Mouse (Mus musculus) fat pad, adult 2 months (tissue): Measurements from ENCODE around the gene Ppm1l.
A peak's percentile ranks its signal among the peaks of the same experiment; 100 is the strongest.

Experiments used
- DNase-seq: peaks from one replicate; pipeline ENCODE4 v3.0.0-alpha.2; 2011; ENCODE audit warnings: low read depth, low spot score; ENCODE audit errors: extremely low read depth

Ppm1l gene

DNA sequence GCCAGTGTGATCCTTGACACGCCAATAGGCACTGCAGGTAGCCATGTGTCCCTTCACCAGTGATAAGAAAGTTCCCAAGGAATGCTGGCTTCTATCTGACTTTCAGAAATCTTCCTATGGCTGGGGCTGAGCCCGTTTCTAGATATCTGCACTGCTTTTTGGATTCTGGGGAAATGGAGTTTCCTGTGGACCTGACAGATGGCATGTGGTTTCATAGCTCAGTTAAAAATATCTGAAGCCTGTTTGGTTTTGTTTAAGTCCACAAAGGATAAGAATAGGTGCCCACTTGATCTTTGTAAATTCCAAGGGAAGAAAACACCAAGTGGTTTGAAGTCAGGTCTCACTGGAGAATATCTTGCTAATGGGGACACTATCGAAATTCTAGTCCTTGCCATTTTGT is 173.0 kb downstream of the Ppm1l start:
- no peak for DNase-seq

DNA sequence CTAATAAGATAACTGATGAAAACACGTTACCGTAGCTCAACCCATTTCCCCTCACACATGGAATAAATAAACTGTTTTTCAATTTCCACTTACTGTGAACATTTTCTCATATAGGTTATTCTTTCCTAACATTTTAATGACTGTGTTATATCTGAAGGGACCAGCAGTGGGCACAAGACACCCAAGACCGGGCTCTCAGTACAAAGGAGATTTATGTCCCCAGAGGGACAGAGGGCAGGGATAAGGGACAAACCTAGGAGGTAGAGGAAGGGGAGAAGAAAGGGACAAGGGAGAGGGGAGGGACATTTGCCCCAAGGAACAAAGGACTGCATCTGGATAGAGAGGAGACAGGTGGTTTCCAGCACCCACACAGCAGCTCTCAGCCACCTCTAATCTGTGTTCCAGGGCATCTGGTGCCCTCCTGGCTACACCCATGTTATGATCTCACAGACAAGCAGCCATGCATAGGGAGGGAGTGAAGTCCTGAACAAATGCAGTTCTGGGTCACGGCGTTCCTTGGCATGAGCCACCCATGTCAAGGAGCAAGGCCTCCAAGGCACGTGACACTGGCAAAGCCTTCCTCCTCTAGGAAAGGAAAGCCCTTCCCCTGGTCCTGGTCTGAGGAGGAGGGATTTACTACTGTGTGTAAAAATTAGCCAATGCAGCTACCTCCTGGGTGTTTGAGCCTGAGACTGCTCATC is 174.5 kb downstream of the Ppm1l start:
- no peak for DNase-seq

GRCm38 (mm10) chr3:69494233-69495010 is 177.8 kb downstream of the Ppm1l start:
- no peak for DNase-seq

DNA sequence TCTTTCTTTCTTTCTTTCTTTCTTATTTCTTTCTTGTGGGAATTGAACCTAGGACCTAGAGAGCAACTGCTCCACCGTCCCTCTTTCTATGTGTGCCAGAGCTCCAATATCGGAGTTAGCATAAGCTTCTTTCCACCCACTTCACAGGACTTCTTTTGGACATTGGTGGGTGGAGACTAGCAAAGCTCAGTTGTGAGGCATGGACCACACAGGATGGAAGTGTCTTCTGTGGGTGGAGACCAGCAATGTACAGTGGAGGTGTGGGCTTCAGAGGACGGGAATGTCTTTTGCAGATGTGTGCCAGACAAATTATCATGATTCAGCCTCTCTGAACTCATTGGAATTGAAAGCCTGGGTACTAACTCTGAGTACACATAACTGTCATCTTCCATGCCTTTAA is 180.5 kb downstream of the Ppm1l start:
- DNase-seq: no peak

GRCm38 (mm10) chr3:69502009-69502408 is 185.3 kb downstream of the Ppm1l start:
- no peak for DNase-seq

- DNase-seq: no peak
Measured at GRCm38 (mm10) chr3:69502527-69502926, 185.9 kb downstream of the Ppm1l start.

GRCm38 (mm10) chr3:69505090-69505489 is 188.4 kb downstream of the Ppm1l start:
- DNase-seq: no peak

GRCm38 (mm10) chr3:69506352-69506751 is 189.7 kb downstream of the Ppm1l start:
- DNase-seq: no peak

DNA sequence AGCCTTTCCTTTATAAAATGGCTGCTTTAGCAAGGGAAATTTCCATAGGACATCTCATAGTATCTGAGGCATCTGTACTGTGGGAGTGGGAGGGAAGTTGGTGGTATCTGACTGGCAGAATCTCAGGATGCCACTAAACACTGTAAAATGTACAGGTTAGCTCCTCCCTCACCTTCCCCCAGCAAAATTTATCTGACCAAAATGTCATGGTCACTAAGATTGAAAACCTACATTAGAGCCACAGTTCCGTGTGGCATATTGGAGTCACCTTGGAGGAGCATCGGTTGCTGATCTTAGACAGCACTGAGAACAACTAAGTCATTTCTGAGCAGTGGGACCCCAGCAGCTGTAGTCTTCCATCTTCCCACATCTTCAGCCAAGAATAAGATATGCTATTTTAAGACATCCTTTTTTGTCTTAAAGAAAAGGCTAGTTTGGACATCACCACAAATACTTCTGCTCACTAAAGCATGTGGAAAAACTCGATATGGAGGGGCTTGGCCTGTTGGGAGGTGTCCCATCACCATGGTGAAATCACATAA is 192.8 kb downstream of the Ppm1l start:
- no peak for DNase-seq

- no peak for DNase-seq
Measured at GRCm38 (mm10) chr3:69511881-69512280, 195.2 kb downstream of the Ppm1l start.

GRCm38 (mm10) chr3:69512402-69512801 is 195.7 kb downstream of the Ppm1l start:
- DNase-seq: no peak

- DNase-seq: no peak
Measured at GRCm38 (mm10) chr3:69515730-69516350, 199.2 kb downstream of the Ppm1l start.

- DNase-seq: no peak
Measured at GRCm38 (mm10) chr3:69519188-69519587, 202.5 kb downstream of the Ppm1l start.

GRCm38 (mm10) chr3:69519789-69520558 is 203.3 kb downstream of the Ppm1l start:
- DNase-seq: no peak

GRCm38 (mm10) chr3:69522270-69522669 is 205.6 kb downstream of the Ppm1l start:
- DNase-seq: no peak

DNA sequence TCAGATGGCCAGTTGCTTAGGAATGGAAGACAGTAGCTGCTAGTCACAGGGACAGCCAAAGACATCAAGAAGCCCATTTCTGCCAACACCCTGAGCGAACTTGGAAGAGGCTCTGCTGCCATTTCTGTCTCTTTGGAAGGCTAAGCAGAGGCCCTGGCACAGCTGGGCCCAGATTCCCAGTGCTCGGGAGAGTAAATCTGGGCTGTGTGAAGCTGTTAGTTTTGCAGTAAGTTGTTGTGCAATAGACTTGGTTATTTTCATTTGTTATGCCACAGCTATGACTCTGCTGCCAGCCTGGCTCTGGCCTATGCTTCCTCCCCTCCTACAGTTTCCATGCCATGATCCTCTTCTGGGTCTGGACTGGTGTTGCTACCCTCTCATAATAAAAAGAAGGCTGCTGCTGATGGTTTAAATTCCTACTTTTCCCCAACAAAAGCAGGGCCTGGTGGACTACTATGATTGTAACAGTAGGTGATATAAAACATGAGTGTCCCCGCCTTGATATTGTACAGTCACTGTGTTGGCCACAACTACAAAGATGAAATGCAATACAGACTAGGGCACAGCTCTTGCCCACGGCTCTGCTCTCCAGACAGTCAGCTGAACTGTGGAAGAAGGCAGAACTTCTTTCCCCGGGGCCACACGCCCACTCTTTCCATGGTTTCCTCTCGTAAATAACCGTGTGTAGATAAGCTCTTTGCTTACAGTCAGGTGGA is 207.9 kb downstream of the Ppm1l start:
- peak; percentile 82 for DNase-seq

GRCm38 (mm10) chr3:69525072-69525529 is 208.4 kb downstream of the Ppm1l start:
- DNase-seq: no peak

GRCm38 (mm10) chr3:69527384-69527783 is 210.7 kb downstream of the Ppm1l start:
- DNase-seq: no peak

DNA sequence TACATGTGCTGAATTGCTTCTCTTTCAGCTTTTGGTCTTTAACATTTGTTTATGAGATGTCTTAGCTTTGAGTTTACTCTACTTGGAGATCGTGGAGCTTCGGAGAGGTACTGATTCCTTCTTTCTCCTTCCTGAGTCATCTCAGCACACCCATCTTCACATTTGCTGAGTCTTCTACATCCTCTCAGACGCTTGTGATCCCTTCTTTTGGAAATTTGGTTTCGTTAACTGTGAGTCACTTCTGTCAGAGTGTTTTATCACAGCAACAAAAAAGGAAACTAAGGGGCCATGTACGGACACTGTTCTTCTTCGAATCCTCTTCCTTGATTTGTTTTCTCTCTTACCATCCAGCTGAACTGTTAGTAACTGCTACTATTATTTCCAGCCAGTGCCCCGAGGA is 212.9 kb downstream of the Ppm1l start:
- no peak for DNase-seq

DNA sequence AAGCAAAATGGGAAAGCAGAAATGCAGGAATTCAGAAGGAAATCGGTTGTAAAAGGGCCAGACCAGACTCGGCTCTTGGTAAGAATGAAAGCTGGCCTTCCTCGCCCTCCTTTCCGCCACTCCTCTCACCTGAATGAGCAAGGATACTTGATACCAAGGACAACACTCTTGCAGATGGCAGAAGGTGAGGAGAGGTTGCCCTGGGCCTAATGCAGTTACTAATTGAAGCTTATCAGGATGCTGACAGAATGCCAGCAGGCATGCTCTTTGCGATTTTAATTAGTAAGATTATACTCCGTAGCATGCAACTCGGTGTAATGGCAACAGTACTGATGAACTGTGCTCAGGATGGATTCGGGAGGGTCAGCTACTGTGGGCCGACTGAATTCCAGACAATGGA is 214.8 kb downstream of the Ppm1l start:
- no peak for DNase-seq
